Mouse (Mus musculus): ENCODE results near the gene Arid5b. TPM values are rescaled to one million over a fixed set of nuclear protein-coding genes. Genes with fewer than 3 reads are reported as not detected.

The Arid5b gene
- total RNA-seq, 2 experiments from 2014 or later = 10.0 to 22.5 TPM

DNA sequence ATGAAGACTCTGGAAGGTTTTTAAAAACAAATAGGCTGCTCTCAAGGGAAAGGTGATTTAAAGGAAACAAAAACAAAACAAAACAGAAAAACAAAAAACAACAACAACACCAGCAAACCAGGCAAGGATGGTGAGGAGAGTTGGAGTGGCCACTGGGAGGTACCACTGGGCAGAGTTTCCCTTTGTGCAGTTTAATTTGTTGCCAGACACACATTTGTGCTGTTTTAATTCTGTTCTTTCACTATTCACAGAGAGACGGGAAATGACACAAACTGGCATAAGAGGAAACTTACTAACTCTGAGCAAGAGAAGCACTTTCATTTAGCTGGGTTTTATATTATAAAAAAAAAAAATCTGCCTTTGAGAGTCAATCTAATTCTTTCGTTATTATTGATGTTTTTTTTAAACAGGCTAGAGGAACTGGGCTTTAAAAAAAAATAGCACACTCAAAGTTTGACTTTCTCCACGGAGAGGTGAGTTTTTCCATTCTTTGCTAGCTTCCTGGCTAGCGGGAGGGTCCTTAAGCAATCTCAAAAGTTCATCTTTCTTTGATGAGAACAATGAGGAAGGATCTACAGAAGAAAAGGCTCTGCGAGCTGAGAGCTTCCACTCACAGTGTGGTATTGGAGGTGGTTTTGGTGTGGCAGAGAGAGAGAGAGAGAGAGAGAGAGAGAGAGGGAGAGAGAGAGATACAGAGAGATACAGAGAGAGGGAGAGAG, 39.7 kb downstream of the Arid5b start:
- ATAC-seq (replicated peaks; ENCODE audit: poor library complexity) = peak; percentile 40; the same call in 1 of the 2 replicates

DNA sequence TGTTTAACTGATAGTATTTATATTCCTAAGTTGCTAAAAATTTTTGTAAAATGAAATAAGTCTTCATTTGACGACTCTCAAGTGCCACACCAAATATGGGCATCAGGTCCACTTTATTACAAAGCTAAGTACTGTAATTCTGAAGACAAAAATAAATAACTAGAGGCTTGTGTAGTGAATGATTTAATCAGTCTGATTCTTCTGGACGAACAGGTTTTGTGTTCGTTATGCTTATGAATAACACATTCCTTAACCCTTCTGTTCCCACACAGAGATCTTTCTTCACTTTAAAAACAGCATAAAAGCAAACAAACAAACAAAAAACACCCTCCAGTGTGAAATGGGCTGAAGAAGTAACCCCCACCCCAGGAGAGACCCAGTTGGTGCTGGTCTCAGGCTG, 40.4 kb downstream of the Arid5b start:
- ATAC-seq (replicated peaks; ENCODE audit: poor library complexity) = no peak

- no peak for ATAC-seq (replicated peaks; ENCODE audit: poor library complexity)
Measured at GRCm38 (mm10) chr10:68236956-68237455, 41.5 kb downstream of the Arid5b start.

- no peak for ATAC-seq (replicated peaks; ENCODE audit: poor library complexity)
Measured at GRCm38 (mm10) chr10:68231385-68232182, 47.0 kb downstream of the Arid5b start.

GRCm38 (mm10) chr10:68230653-68231384, 47.7 kb downstream of the Arid5b start:
- no peak for ATAC-seq (replicated peaks; ENCODE audit: poor library complexity)

GRCm38 (mm10) chr10:68229640-68230565, 48.6 kb downstream of the Arid5b start:
- ATAC-seq (replicated peaks; ENCODE audit: poor library complexity) = no peak

DNA sequence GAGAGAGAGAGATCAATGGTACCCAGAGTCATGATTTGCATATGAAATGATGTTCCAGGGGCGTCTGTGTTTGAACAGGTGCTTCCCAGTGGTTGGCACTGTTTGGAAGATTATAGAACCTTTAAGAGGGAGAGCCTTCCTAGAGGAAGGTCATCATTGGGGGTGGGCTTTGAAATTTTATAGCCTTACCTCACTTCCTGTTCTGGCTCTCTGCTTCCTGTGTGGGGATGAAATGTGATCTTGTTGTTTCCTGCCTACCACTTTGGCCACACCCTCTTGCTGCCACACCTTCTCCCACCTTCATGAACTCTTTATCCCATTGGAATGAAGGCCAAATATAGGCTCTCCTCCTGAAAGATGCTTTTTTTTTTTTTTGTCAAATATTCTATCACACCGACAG, 55.9 kb downstream of the Arid5b start:
- no peak for ATAC-seq (replicated peaks; ENCODE audit: poor library complexity)

GRCm38 (mm10) chr10:68222012-68222411, 56.5 kb downstream of the Arid5b start:
- ATAC-seq (replicated peaks; ENCODE audit: poor library complexity) = no peak

- ATAC-seq (replicated peaks; ENCODE audit: poor library complexity) = no peak
Measured at GRCm38 (mm10) chr10:68219327-68219726, 59.2 kb downstream of the Arid5b start.

DNA sequence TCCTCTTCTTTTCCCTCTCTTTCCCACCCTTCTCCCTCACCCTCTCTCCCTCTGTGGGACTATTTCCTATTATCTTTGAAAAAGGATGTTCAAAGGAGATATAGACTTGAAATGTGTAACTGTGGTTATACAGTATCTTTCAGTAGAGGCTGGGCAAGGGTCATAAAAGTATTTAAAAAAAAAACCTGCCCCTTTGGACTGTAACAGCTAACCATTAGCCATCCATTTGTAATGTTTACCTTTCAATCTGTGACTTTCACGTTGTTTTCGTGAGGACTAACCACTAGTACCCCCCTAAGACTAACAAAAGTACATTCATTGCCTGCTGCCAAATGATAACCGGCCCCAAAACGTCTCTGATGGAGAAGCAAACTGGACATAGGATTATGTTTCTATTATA, 59.9 kb downstream of the Arid5b start:
- ATAC-seq (replicated peaks; ENCODE audit: poor library complexity) = no peak

DNA sequence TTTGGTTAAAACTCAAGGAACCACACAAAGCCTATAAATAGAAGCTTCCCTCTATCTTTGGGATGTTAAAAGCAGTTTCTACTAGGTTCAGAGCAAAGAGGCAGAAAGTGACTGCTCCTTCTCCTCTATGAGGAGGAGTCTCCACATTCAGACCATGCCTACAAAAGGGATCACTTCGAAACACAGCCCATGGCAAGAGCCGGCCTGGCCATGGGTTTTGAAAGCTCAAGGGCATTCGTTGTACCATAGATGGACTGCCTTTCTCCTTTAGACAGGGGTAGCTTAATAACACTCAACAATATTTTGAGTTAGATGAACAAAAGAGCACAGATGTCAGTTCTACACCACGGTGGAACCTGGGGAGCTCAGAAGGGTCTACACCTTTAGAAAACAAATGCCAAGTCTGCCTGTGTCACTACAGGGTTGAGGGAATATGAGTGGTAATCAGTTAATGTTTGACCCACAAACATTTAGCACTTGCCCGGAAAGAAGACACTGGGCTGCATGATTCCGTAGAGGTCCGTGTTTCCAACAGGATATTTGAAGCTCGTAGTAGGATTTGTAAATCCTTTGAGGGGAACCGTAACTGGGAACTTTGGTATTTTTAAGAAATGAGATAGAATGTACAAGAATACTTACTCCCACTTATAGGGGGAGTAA, 63.6 kb downstream of the Arid5b start:
- ATAC-seq (replicated peaks; ENCODE audit: poor library complexity) = no peak

DNA sequence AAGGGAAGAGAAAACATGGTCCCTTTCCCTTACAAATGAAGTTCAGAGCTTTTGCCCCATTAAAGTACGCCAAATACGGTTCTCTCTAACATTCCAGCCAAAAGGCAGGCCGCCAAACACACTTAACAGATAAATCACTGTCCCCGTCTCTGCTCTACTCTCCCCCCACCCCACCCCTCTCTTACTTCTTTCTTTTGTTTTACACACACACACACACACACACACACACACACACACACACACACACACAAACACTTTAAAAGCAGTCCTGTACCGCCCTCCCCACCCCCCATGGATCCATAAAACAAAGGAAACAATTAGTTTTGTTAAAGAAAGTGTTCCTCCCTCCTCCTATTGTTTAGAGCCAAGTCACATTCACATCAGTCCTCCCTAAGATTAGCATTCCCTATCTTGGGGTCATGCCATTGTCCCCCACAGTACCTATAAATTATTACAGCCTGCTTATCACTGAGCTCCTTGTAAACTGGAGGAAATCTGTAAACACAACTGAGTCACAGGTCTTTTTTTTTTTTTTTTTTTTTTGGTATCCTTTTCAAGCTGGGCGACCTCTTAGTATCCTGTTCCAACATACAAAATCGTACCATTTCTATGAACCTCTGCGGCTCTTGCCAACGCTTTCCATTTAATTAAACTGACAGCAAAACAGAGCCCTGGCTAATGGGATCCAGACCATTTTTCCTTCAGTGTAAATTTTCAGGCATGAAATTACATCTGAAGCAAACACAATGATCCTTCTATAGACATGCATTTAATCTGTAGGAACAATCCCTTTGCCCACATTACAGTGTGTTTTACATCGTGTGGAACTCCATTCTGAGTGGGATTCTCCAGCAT, 66.3 kb downstream of the Arid5b start:
- ATAC-seq (replicated peaks; ENCODE audit: poor library complexity) = no peak

- ATAC-seq (replicated peaks; ENCODE audit: poor library complexity) = no peak
Measured at GRCm38 (mm10) chr10:68211514-68211913, 67.0 kb downstream of the Arid5b start.

DNA sequence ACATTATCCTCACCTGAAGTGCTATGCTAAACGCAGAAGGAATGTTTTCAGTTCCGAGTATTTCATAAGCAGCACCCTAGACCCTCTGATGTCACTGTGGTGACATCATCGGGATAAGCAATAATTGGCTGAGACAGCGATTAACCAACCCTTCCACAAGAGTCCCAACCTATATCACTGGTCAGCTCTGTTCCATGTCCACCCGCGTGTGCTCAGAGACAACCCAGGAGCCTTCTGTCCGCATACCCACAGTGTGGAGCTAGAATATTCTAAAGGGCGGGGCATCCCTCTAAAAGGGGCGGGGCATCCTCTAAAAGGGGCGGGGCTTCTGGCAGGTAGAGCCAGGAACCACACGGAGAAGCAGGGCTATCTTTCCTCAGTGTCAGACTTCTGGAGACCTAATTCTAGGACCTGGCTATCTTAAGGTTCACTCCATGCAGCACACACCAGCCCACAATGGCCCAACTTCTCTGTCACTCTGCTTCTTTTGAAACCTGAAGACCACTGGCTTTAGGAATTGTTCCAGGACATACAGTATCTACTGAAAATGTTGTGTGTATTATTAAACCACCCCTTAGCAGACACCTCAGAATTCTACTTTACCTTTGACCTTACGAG, 68.4 kb downstream of the Arid5b start:
- no peak for ATAC-seq (replicated peaks; ENCODE audit: poor library complexity)

DNA sequence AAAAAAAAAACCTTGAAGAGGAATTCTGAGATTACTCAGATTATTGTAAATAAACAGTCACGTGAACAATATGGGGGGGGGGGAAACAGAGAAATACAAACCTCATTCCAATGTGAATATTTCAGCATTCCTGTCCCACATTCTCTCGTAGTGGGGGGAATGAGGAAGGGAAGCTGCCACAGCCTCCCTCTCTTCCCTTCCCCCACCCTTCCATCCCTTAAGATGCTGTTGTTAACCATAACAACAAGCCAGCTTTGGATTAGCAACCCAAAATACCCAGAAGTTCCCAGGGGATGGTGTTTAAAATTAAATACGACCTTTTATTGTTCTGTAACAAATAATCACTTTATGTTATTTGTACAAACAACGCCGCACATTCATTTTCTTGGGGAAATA, 69.9 kb downstream of the Arid5b start:
- no peak for ATAC-seq (replicated peaks; ENCODE audit: poor library complexity)

- no peak for ATAC-seq (replicated peaks; ENCODE audit: poor library complexity)
Measured at GRCm38 (mm10) chr10:68207803-68208669, 70.5 kb downstream of the Arid5b start.

DNA sequence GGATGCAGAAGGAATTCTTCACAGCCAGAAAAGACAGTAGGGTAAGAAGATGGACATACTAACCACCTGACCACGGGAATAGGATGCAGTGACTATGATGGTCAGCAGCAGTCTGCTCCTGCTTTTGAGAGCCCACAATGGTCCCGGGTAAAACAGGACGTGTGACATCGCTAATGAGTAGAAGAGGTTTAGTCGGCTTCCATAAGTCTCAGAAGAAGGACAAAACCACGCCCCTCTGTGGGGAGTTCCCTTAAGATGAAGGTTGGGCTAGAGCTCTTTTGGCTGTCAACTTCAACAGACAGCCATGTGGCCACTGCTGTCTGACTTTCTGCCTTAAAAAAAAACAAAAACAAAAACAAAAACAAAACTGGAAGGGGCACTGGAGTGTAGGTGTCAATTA, 74.1 kb downstream of the Arid5b start:
- no peak for ATAC-seq (replicated peaks; ENCODE audit: poor library complexity)
